Mouse (Mus musculus) megakaryocyte, embryonic 14.5 days (primary cell): ENCODE results near the gene Slc4a7. TPM values are rescaled to one million over a fixed set of nuclear protein-coding genes. Genes with fewer than 3 reads are reported as not detected.

Experiments
- H3K27me3 ChIP-seq: replicated peaks from 2 replicates; pipeline ENCODE3; 2012; ENCODE audit warnings: inconsistent platforms
- H3K36me3 ChIP-seq: replicated peaks from 2 replicates; pipeline ENCODE3; 2012; ENCODE audit warnings: low read length, inconsistent platforms, mixed read lengths
- H3K4me1 ChIP-seq: 2 replicates; pipeline ENCODE4 v1.6.1; 2012; ENCODE audit warnings: inconsistent platforms
- H3K4me3 ChIP-seq: replicated peaks from 2 replicates; pipeline ENCODE3; 2012; ENCODE audit warnings: moderate library complexity, mild to moderate bottlenecking, inconsistent platforms
- H3K9me3 ChIP-seq: 2 replicates; pipeline ENCODE4 v1.6.1; 2012; ENCODE audit warnings: inconsistent platforms
- FLI1 ChIP-seq: IDR thresholded peaks from 2 replicates; pipeline ENCODE4 v1.6.1; 2012; ENCODE audit warnings: low read length, inconsistent platforms, mixed read lengths
- GATA1 ChIP-seq: IDR thresholded peaks from 3 replicates; pipeline ENCODE4 v1.6.1; 2012; ENCODE audit warnings: mixed read lengths, low read length, inconsistent platforms, borderline replicate concordance
- polyA plus RNA-seq: library from polyadenylated mRNA; stranded (reverse); fragments of >175 nt; gene quantifications from 2 replicates; pipeline ENCODE4 v1.2.3, GENCODE M21; 2012; ENCODE audit warnings: low replicate concordance; ENCODE audit not compliant: insufficient read depth

The Slc4a7 gene
- polyA plus RNA-seq, 1 experiment: 0.15 TPM

- H3K27me3 ChIP-seq: peaks cover 2% of the 10 kb centered on the region
- H3K4me1 ChIP-seq: no peaks in the 10 kb centered on the region
- H3K9me3 ChIP-seq: no peaks in the 10 kb centered on the region
- H3K36me3 ChIP-seq: no peaks in the 10 kb centered on the region
- TF ChIP-seq FLI1 (no peak), GATA1 (no peak)
- no peak overlapping the region for H3K4me3 ChIP-seq
Observed at GRCm38 (mm10) chr14:14837627-14838026, 135.5 kb downstream of the Slc4a7 start.

- Histone ChIP-seq H3K9me3 (no peaks in the 10 kb centered on the region), H3K4me3 (no peak overlapping the region), H3K36me3 (no peaks in the 10 kb centered on the region), H3K27me3 (peaks cover 2% of the 10 kb centered on the region), H3K4me1 (0 out of 2 replicates have a peak, but pooled peaks cover under 1% of the 10 kb centered on the region)
- TF ChIP-seq FLI1: no peak
- TF ChIP-seq GATA1: no peak
Observed at GRCm38 (mm10) chr14:14838109-14838508, 136.0 kb downstream of the Slc4a7 start.

- 0 out of 2 replicates have a peak, but pooled peaks cover 2% of the 10 kb centered on the region for H3K9me3 ChIP-seq
- no peaks in the 10 kb centered on the region for H3K36me3 ChIP-seq
- TF ChIP-seq FLI1 (no peak), GATA1 (no peak)
- no peak overlapping the region for H3K4me3 ChIP-seq
- H3K27me3 ChIP-seq: peaks cover 2% of the 10 kb centered on the region
- H3K4me1 ChIP-seq: 0 out of 2 replicates have a peak, but pooled peaks cover 3% of the 10 kb centered on the region
Observed at GRCm38 (mm10) chr14:14842734-14843530, 140.9 kb downstream of the Slc4a7 start.

Other genes starting within 250 kb of the Slc4a7 start
- gene Nek10, start 101.1 kb downstream of the Slc4a7 start, polyA plus RNA-seq: not detected in 2 replicates